Mouse (Mus musculus): Measurements from ENCODE around the gene Fam171a1. TPM values are rescaled to one million over a fixed set of nuclear protein-coding genes. Genes with fewer than 3 reads are reported as not detected.

Gene Fam171a1
- polyA plus RNA-seq, 1 experiment from 2014 or later, result 52.4 TPM

- no peaks in the 10 kb centered on the region for H3K9me3 ChIP-seq (ENCODE audit: control insufficient read depth, low read length)
- H3K4me3 ChIP-seq (replicated peaks; ENCODE audit: low read length), result no peak overlapping the region
- DNase-seq (ENCODE audit: low spot score), result no peak
- no peak overlapping the region for H3K4me2 ChIP-seq (replicated peaks)
- H3K27ac ChIP-seq, result no peak overlapping the region
- no peak for ATAC-seq (ENCODE audit: low FRiP score)
- no peaks in the 10 kb centered on the region for H3K36me3 ChIP-seq (replicated peaks; ENCODE audit: control insufficient read depth, insufficient read depth)
- 88% methylated on average over 6 of the region's 6 CpGs for WGBS
- no peak overlapping the region for H3K9ac ChIP-seq
- H3K27me3 ChIP-seq (ENCODE audit: control insufficient read depth, insufficient read depth, low read length), result no peaks in the 10 kb centered on the region
- 0 out of 2 replicates have a peak, but pooled peaks cover 4% of the 10 kb centered on the region for H3K4me1 ChIP-seq (replicated peaks; ENCODE audit: control insufficient read depth, insufficient read depth, low read length)
These were observed 33.6 kb downstream of the Fam171a1 start for GRCm38 (mm10) chr2:3147550-3148157.

- 0 out of 2 replicates have a peak, but pooled peaks cover 4% of the 10 kb centered on the region for H3K4me1 ChIP-seq (replicated peaks; ENCODE audit: control insufficient read depth, insufficient read depth, low read length)
- H3K27ac ChIP-seq, result no peak overlapping the region
- no peak overlapping the region for H3K4me2 ChIP-seq (replicated peaks)
- no peak for DNase-seq (ENCODE audit: low spot score)
- no peak overlapping the region for H3K9ac ChIP-seq
- no peak for ATAC-seq (ENCODE audit: low FRiP score)
- H3K36me3 ChIP-seq (replicated peaks; ENCODE audit: control insufficient read depth, insufficient read depth), result no peaks in the 10 kb centered on the region
- 92% methylated on average over 8 of the region's 8 CpGs for WGBS
- no peaks in the 10 kb centered on the region for H3K9me3 ChIP-seq (ENCODE audit: control insufficient read depth, low read length)
- H3K27me3 ChIP-seq (ENCODE audit: control insufficient read depth, insufficient read depth, low read length), result no peaks in the 10 kb centered on the region
- no peak overlapping the region for H3K4me3 ChIP-seq (replicated peaks; ENCODE audit: low read length)
These were observed 34.7 kb downstream of the Fam171a1 start for GRCm38 (mm10) chr2:3148731-3149130.

- Histone ChIP-seq H3K4me3 (replicated peaks; ENCODE audit: low read length) (no peak overlapping the region), H3K27ac (no peak overlapping the region), H3K9ac (no peak overlapping the region), H3K36me3 (replicated peaks; ENCODE audit: control insufficient read depth, insufficient read depth) (no peaks in the 10 kb centered on the region), H3K27me3 (ENCODE audit: control insufficient read depth, insufficient read depth, low read length) (no peaks in the 10 kb centered on the region), H3K4me1 (replicated peaks; ENCODE audit: control insufficient read depth, insufficient read depth, low read length) (peaks cover 12% of the 10 kb centered on the region), H3K9me3 (ENCODE audit: control insufficient read depth, low read length) (no peaks in the 10 kb centered on the region), H3K4me2 (replicated peaks) (no peak overlapping the region)
- WGBS, result 78% methylated on average over 5 of the region's 5 CpGs
- DNase-seq (ENCODE audit: low spot score) (no peak), ATAC-seq (ENCODE audit: low FRiP score) (no peak)
These were observed 36.3 kb downstream of the Fam171a1 start for GRCm38 (mm10) chr2:3150324-3150723.

GRCm38 (mm10) chr2:3151336-3151735 is 37.3 kb downstream of the Fam171a1 start:
- 75% methylated on average over 3 of the region's 3 CpGs for WGBS
- ATAC-seq (ENCODE audit: low FRiP score), result no peak

GRCm38 (mm10) chr2:3154091-3154665 is 40.2 kb downstream of the Fam171a1 start:
- Histone ChIP-seq H3K9ac (no peak overlapping the region), H3K27ac (no peak overlapping the region), H3K9me3 (ENCODE audit: control insufficient read depth, low read length) (no peaks in the 10 kb centered on the region), H3K27me3 (ENCODE audit: control insufficient read depth, insufficient read depth, low read length) (no peaks in the 10 kb centered on the region), H3K4me1 (replicated peaks; ENCODE audit: control insufficient read depth, insufficient read depth, low read length) (peaks cover 21% of the 10 kb centered on the region), H3K4me3 (replicated peaks; ENCODE audit: low read length) (no peak overlapping the region), H3K36me3 (replicated peaks; ENCODE audit: control insufficient read depth, insufficient read depth) (no peaks in the 10 kb centered on the region), H3K4me2 (replicated peaks) (no peak overlapping the region)
- 68% methylated on average over 1 of the region's 1 CpGs for WGBS
- ATAC-seq (ENCODE audit: low FRiP score), result no peak
- no peak for DNase-seq (ENCODE audit: low spot score)

More at GRCm38 (mm10) chr2:3151336-3151735, 37.3 kb downstream of the Fam171a1 start:
- H3K27ac ChIP-seq, result no peak overlapping the region
- no peaks in the 10 kb centered on the region for H3K9me3 ChIP-seq (ENCODE audit: control insufficient read depth, low read length)
- no peak for DNase-seq (ENCODE audit: low spot score)
- H3K4me3 ChIP-seq (replicated peaks; ENCODE audit: low read length), result no peak overlapping the region
- H3K27me3 ChIP-seq (ENCODE audit: control insufficient read depth, insufficient read depth, low read length), result no peaks in the 10 kb centered on the region
- H3K4me1 ChIP-seq (replicated peaks; ENCODE audit: control insufficient read depth, insufficient read depth, low read length), result peaks cover 18% of the 10 kb centered on the region
- H3K4me2 ChIP-seq (replicated peaks), result no peak overlapping the region
- H3K36me3 ChIP-seq (replicated peaks; ENCODE audit: control insufficient read depth, insufficient read depth), result no peaks in the 10 kb centered on the region
- H3K9ac ChIP-seq, result no peak overlapping the region

GRCm38 (mm10) chr2:3154986-3155385 is 41.0 kb downstream of the Fam171a1 start:
- no peak overlapping the region for H3K4me3 ChIP-seq (replicated peaks; ENCODE audit: low read length)
- H3K9me3 ChIP-seq (ENCODE audit: control insufficient read depth, low read length), result no peaks in the 10 kb centered on the region
- H3K27ac ChIP-seq, result 0 out of 2 replicates have a peak overlapping the region, but pooled peaks have one; percentile 32
- WGBS, result 66% methylated on average over 2 of the region's 2 CpGs
- H3K4me1 ChIP-seq (replicated peaks; ENCODE audit: control insufficient read depth, insufficient read depth, low read length), result peaks cover 21% of the 10 kb centered on the region
- no peak for DNase-seq (ENCODE audit: low spot score)
- H3K27me3 ChIP-seq (ENCODE audit: control insufficient read depth, insufficient read depth, low read length), result no peaks in the 10 kb centered on the region
- no peak overlapping the region for H3K4me2 ChIP-seq (replicated peaks)
- no peak for ATAC-seq (ENCODE audit: low FRiP score)
- no peaks in the 10 kb centered on the region for H3K36me3 ChIP-seq (replicated peaks; ENCODE audit: control insufficient read depth, insufficient read depth)
- H3K9ac ChIP-seq, result no peak overlapping the region

GRCm38 (mm10) chr2:3157030-3157429 is 43.0 kb downstream of the Fam171a1 start:
- H3K9ac ChIP-seq, result no peak overlapping the region
- no peak overlapping the region for H3K4me2 ChIP-seq (replicated peaks)
- H3K9me3 ChIP-seq (ENCODE audit: control insufficient read depth, low read length), result no peaks in the 10 kb centered on the region
- no peak overlapping the region for H3K4me3 ChIP-seq (replicated peaks; ENCODE audit: low read length)
- peaks cover 17% of the 10 kb centered on the region for H3K4me1 ChIP-seq (replicated peaks; ENCODE audit: control insufficient read depth, insufficient read depth, low read length)
- no peaks in the 10 kb centered on the region for H3K27me3 ChIP-seq (ENCODE audit: control insufficient read depth, insufficient read depth, low read length)
- no peaks in the 10 kb centered on the region for H3K36me3 ChIP-seq (replicated peaks; ENCODE audit: control insufficient read depth, insufficient read depth)
- 87% methylated on average over 3 of the region's 3 CpGs for WGBS
- no peak overlapping the region for H3K27ac ChIP-seq
- ATAC-seq (ENCODE audit: low FRiP score) (no peak), DNase-seq (ENCODE audit: low spot score) (no peak)

- Histone ChIP-seq H3K4me1 (replicated peaks; ENCODE audit: control insufficient read depth, insufficient read depth, low read length) (peaks cover 17% of the 10 kb centered on the region), H3K27me3 (ENCODE audit: control insufficient read depth, insufficient read depth, low read length) (no peaks in the 10 kb centered on the region), H3K36me3 (replicated peaks; ENCODE audit: control insufficient read depth, insufficient read depth) (no peaks in the 10 kb centered on the region), H3K4me2 (replicated peaks) (no peak overlapping the region), H3K4me3 (replicated peaks; ENCODE audit: low read length) (no peak overlapping the region), H3K9ac (no peak overlapping the region), H3K9me3 (ENCODE audit: control insufficient read depth, low read length) (no peaks in the 10 kb centered on the region), H3K27ac (no peak overlapping the region)
- no peak for DNase-seq (ENCODE audit: low spot score)
- ATAC-seq (ENCODE audit: low FRiP score), result no peak
- 80% methylated on average over 10 of the region's 10 CpGs for WGBS
These were observed 43.8 kb downstream of the Fam171a1 start for GRCm38 (mm10) chr2:3157661-3158344.

- no peaks in the 10 kb centered on the region for H3K27me3 ChIP-seq (ENCODE audit: control insufficient read depth, insufficient read depth, low read length)
- no peak overlapping the region for H3K9ac ChIP-seq
- H3K4me1 ChIP-seq (replicated peaks; ENCODE audit: control insufficient read depth, insufficient read depth, low read length), result peaks cover 17% of the 10 kb centered on the region
- ATAC-seq (ENCODE audit: low FRiP score) (no peak), DNase-seq (ENCODE audit: low spot score) (no peak)
- H3K36me3 ChIP-seq (replicated peaks; ENCODE audit: control insufficient read depth, insufficient read depth), result no peaks in the 10 kb centered on the region
- 86% methylated on average over 8 of the region's 8 CpGs for WGBS
- H3K9me3 ChIP-seq (ENCODE audit: control insufficient read depth, low read length), result no peaks in the 10 kb centered on the region
- H3K4me3 ChIP-seq (replicated peaks; ENCODE audit: low read length), result no peak overlapping the region
- no peak overlapping the region for H3K4me2 ChIP-seq (replicated peaks)
- H3K27ac ChIP-seq, result no peak overlapping the region
These were observed 44.8 kb downstream of the Fam171a1 start for GRCm38 (mm10) chr2:3158682-3159412.

Data from hindbrain, embryonic 14.5 days (tissue).